Mouse (Mus musculus) small intestine, adult 2 months (tissue): ENCODE measurements around the gene Add2.

ENCODE experiments used
- CTCF ChIP-seq: fragments of 200-500 bp; IDR thresholded peaks from 2 replicates; pipeline ENCODE4 v1.5.1; 2012; ENCODE audit warnings: low read depth, mild to moderate bottlenecking, control low read depth, inconsistent platforms, low read length, moderate library complexity, mixed read lengths; ENCODE audit not compliant: insufficient replicate concordance, insufficient read length; ENCODE audit errors: extremely low read depth
- POLR2A ChIP-seq: fragments of 200-500 bp; IDR thresholded peaks from 2 replicates; pipeline ENCODE4 v1.6.1; 2012; ENCODE audit warnings: low read depth, mild to moderate bottlenecking, control low read depth, inconsistent platforms, low read length, moderate library complexity

DNA sequence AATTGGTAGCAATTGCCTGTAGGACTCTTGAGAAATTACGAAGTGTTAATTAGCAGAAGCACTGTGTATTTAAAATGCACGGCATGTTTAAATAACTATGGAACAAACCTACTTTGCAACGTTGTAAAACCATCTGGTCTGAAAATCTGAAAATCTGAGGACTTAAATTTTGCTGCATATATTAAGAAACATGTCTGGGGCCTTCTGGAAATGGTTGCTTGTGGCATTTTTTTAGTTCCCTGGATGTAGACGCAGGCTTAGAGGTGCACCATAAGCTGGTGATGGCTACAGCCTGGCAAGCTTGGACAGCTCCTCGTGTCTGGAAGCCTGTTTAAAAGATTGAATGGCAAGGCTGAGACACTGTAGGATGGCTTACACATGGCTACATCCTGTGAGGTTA is 40.5 kb downstream of the Add2 start:
- no peak for TF ChIP-seq CTCF
- no peak for TF ChIP-seq POLR2A
